In genomic region chr3:119333335-119334305, GRCm38 (mm10) we compare ENCODE assay signal across 12 mouse cellular contexts.
DNase-seq lines count a peak whose midpoint lies in the region; ATAC-seq and TF ChIP-seq lines count a peak whose summit lies in the region.
"Had no signal": no experiment of that assay in that cellular context is flagged by ENCODE, and none has a peak within 500 bp of the region (broad histone marks: within the 10 kb centered on the region; RNA-seq: fewer than 3 reads in every experiment).

No protein-coding gene starts in this region.

- H3K9me3 ChIP-seq in heart, embryonic 15.5 days (replicated peaks), result no peaks in the 10 kb centered on the region
- H3K9me3 ChIP-seq in forebrain, embryonic 11.5 days (ENCODE audit: control insufficient read depth, low read length), result no peaks in the 10 kb centered on the region
- H3K9me3 ChIP-seq: embryonic facial prominence, embryonic 13.5 days; lung, embryonic 15.5 days had no signal

- H3K4me2 ChIP-seq in heart, embryonic 15.5 days, result no peak overlapping the region
- no peak overlapping the region for H3K4me2 ChIP-seq in forebrain, embryonic 11.5 days (ENCODE audit: low read depth, low read length, severe bottlenecking)
- H3K4me2 ChIP-seq: embryonic facial prominence, embryonic 13.5 days; lung, embryonic 15.5 days had no signal

- H3K36me3 ChIP-seq in heart, embryonic 15.5 days, result no peaks in the 10 kb centered on the region
- H3K36me3 ChIP-seq in forebrain, embryonic 11.5 days (ENCODE audit: control insufficient read depth, insufficient read depth, low read length), result no peaks in the 10 kb centered on the region
- H3K36me3 ChIP-seq: embryonic facial prominence, embryonic 13.5 days; lung, embryonic 15.5 days had no signal

- DNase-seq in heart, adult 8-10 months (ENCODE audit: low spot score), result no peak
- DNase-seq in Muller cell, postnatal 12 days (ENCODE audit: inconsistent ontology term), result peak; percentile 74
- no peak for DNase-seq in forebrain, embryonic 11.5 days (ENCODE audit: low spot score)
- DNase-seq in left cerebral cortex, adult 2 months (ENCODE audit: extremely low spot score in 1 of 2, low spot score in 2 of 2), result peak; percentile 18 to 26
- no peak for DNase-seq in kidney, postnatal 25 days
- DNase-seq: kidney, adult 18-20 months had no signal

- H3K9ac ChIP-seq in heart, embryonic 15.5 days, result no peak overlapping the region
- no peak overlapping the region for H3K9ac ChIP-seq in forebrain, embryonic 11.5 days (ENCODE audit: low read length)
- H3K9ac ChIP-seq: embryonic facial prominence, embryonic 13.5 days; lung, embryonic 15.5 days had no signal

- H3K27me3 ChIP-seq in heart, embryonic 15.5 days, result no peaks in the 10 kb centered on the region
- H3K27me3 ChIP-seq in forebrain, embryonic 11.5 days (ENCODE audit: control insufficient read depth, insufficient read depth, low read length), result no peaks in the 10 kb centered on the region
- H3K27me3 ChIP-seq: CH12.LX; embryonic facial prominence, embryonic 13.5 days; lung, embryonic 15.5 days had no signal

- 23% methylated on average over 7 of the region's 7 CpGs for WGBS in heart, embryonic 15.5 days
- WGBS in forebrain, embryonic 11.5 days, result 22% methylated on average over 7 of the region's 7 CpGs

- TF ChIP-seq CTCF in left cerebral cortex, adult 2 months (IDR thresholded peaks at IDR 0.05), result no peak

- H3K4me1 ChIP-seq in heart, embryonic 15.5 days (replicated peaks), result no peaks in the 10 kb centered on the region
- H3K4me1 ChIP-seq in forebrain, embryonic 11.5 days (replicated peaks; ENCODE audit: control insufficient read depth, insufficient read depth, low read length), result 0 out of 2 replicates have a peak, but pooled peaks cover 2% of the 10 kb centered on the region
- H3K4me1 ChIP-seq: lung, embryonic 15.5 days had no signal

- intact Hi-C loops in left cerebral cortex, adult 2 months (cut with DNase I), result no loop called here

- H3K27ac ChIP-seq in heart, embryonic 15.5 days, result no peak overlapping the region
- no peak overlapping the region; the same call in 1 of the 2 replicates for H3K27ac ChIP-seq in forebrain, embryonic 11.5 days (ENCODE audit: low read depth, low read length)
- no peak overlapping the region for H3K27ac ChIP-seq in left cerebral cortex, adult 2 months
- H3K27ac ChIP-seq: embryonic facial prominence, embryonic 13.5 days; lung, embryonic 15.5 days; stomach, postnatal 0 days had no signal

- ATAC-seq in heart, embryonic 15.5 days (replicated peaks; ENCODE audit: insufficient number of reproducible peaks, insufficient read depth, low FRiP score, low read depth), result peak; percentile 58; the same call in 1 of the 2 replicates
- peak; percentile 74 for ATAC-seq in forebrain, embryonic 11.5 days (replicated peaks; ENCODE audit: low FRiP score)
- ATAC-seq in megakaryocyte progenitor cell, adult 5-6 weeks (replicated peaks; ENCODE audit: poor library complexity), result no peak

- H3K4me3 ChIP-seq in heart, embryonic 15.5 days, result no peak overlapping the region
- H3K4me3 ChIP-seq in forebrain, embryonic 11.5 days (ENCODE audit: low read depth, low read length), result no peak overlapping the region
- H3K4me3 ChIP-seq in left cerebral cortex, adult 2 months, result no peak overlapping the region
- H3K4me3 ChIP-seq: embryonic facial prominence, embryonic 13.5 days; lung, embryonic 15.5 days had no signal

Comparison
In these comparisons a context has a peak if more than half of its experiments do, and no peak if none do; other contexts are left out.
1. DNase-seq: peak in Muller cell, postnatal 12 days (single experiment) and left cerebral cortex, adult 2 months (2 of 2); none in heart, adult 8-10 months (single experiment), forebrain, embryonic 11.5 days (single experiment) and kidney, postnatal 25 days (0 of 2).